Mouse (Mus musculus): ENCODE measurements around the gene Kctd3. TPM values are rescaled to one million over a fixed set of nuclear protein-coding genes. Genes with fewer than 3 reads are reported as not detected.

The Kctd3 gene
- polyA plus RNA-seq, 1 experiment, result 60.9 TPM

GRCm38 (mm10) chr1:189050122-189050521, 42.5 kb upstream of the Kctd3 start:
- Histone ChIP-seq H3K27me3 (ENCODE audit: control insufficient read depth, insufficient read depth, low read length, poor library complexity, severe bottlenecking) (no peaks in the 10 kb centered on the region), H3K4me1 (ENCODE audit: control insufficient read depth, insufficient read depth, low read length) (no peaks in the 10 kb centered on the region), H3K9me3 (replicated peaks; ENCODE audit: control insufficient read depth, insufficient read depth, low read length, poor library complexity, severe bottlenecking) (no peaks in the 10 kb centered on the region), H3K4me3 (ENCODE audit: low read depth, low read length) (no peak overlapping the region), H3K9ac (ENCODE audit: low read depth, poor library complexity, severe bottlenecking) (no peak overlapping the region), H3K36me3 (ENCODE audit: control insufficient read depth, insufficient read depth, low read length, poor library complexity, severe bottlenecking) (no peaks in the 10 kb centered on the region), H3K27ac (ENCODE audit: insufficient read depth, low read length) (no peak overlapping the region)
- TF ChIP-seq EP300 (IDR thresholded peaks at IDR 0.05; ENCODE audit: insufficient read depth, low read depth, low read length) (no peak), CTCF (IDR thresholded peaks at IDR 0.05; ENCODE audit: low read depth, low read length) (no peak), POLR2A (IDR thresholded peaks at IDR 0.05; ENCODE audit: insufficient read depth, low read length) (no peak)

- Histone ChIP-seq H3K4me1 (ENCODE audit: control insufficient read depth, insufficient read depth, low read length) (no peaks in the 10 kb centered on the region), H3K27ac (ENCODE audit: insufficient read depth, low read length) (no peak overlapping the region), H3K9me3 (replicated peaks; ENCODE audit: control insufficient read depth, insufficient read depth, low read length, poor library complexity, severe bottlenecking) (no peaks in the 10 kb centered on the region), H3K9ac (ENCODE audit: low read depth, poor library complexity, severe bottlenecking) (no peak overlapping the region), H3K27me3 (ENCODE audit: control insufficient read depth, insufficient read depth, low read length, poor library complexity, severe bottlenecking) (no peaks in the 10 kb centered on the region), H3K4me3 (ENCODE audit: low read depth, low read length) (no peak overlapping the region), H3K36me3 (ENCODE audit: control insufficient read depth, insufficient read depth, low read length, poor library complexity, severe bottlenecking) (no peaks in the 10 kb centered on the region)
- TF ChIP-seq CTCF (IDR thresholded peaks at IDR 0.05; ENCODE audit: low read depth, low read length) (no peak), POLR2A (IDR thresholded peaks at IDR 0.05; ENCODE audit: insufficient read depth, low read length) (no peak), EP300 (IDR thresholded peaks at IDR 0.05; ENCODE audit: insufficient read depth, low read depth, low read length) (no peak)
Observed at GRCm38 (mm10) chr1:189048331-189048730, 40.7 kb upstream of the Kctd3 start.

GRCm38 (mm10) chr1:189047918-189048317, 40.3 kb upstream of the Kctd3 start:
- Histone ChIP-seq H3K27ac (ENCODE audit: insufficient read depth, low read length) (no peak overlapping the region), H3K4me3 (ENCODE audit: low read depth, low read length) (no peak overlapping the region), H3K4me1 (ENCODE audit: control insufficient read depth, insufficient read depth, low read length) (no peaks in the 10 kb centered on the region), H3K36me3 (ENCODE audit: control insufficient read depth, insufficient read depth, low read length, poor library complexity, severe bottlenecking) (no peaks in the 10 kb centered on the region), H3K27me3 (ENCODE audit: control insufficient read depth, insufficient read depth, low read length, poor library complexity, severe bottlenecking) (no peaks in the 10 kb centered on the region), H3K9ac (ENCODE audit: low read depth, poor library complexity, severe bottlenecking) (no peak overlapping the region), H3K9me3 (replicated peaks; ENCODE audit: control insufficient read depth, insufficient read depth, low read length, poor library complexity, severe bottlenecking) (no peaks in the 10 kb centered on the region)
- TF ChIP-seq EP300 (IDR thresholded peaks at IDR 0.05; ENCODE audit: insufficient read depth, low read depth, low read length) (no peak), POLR2A (IDR thresholded peaks at IDR 0.05; ENCODE audit: insufficient read depth, low read length) (no peak), CTCF (IDR thresholded peaks at IDR 0.05; ENCODE audit: low read depth, low read length) (no peak)

- no peak for TF ChIP-seq CTCF (IDR thresholded peaks at IDR 0.05; ENCODE audit: low read depth, low read length)
- TF ChIP-seq POLR2A (IDR thresholded peaks at IDR 0.05; ENCODE audit: insufficient read depth, low read length), result no peak
- TF ChIP-seq EP300 (IDR thresholded peaks at IDR 0.05; ENCODE audit: insufficient read depth, low read depth, low read length), result no peak
- H3K36me3 ChIP-seq (ENCODE audit: control insufficient read depth, insufficient read depth, low read length, poor library complexity, severe bottlenecking), result no peaks in the 10 kb centered on the region
- no peak overlapping the region for H3K4me3 ChIP-seq (ENCODE audit: low read depth, low read length)
- H3K27me3 ChIP-seq (ENCODE audit: control insufficient read depth, insufficient read depth, low read length, poor library complexity, severe bottlenecking), result no peaks in the 10 kb centered on the region
- H3K4me1 ChIP-seq (ENCODE audit: control insufficient read depth, insufficient read depth, low read length), result no peaks in the 10 kb centered on the region
- no peak overlapping the region for H3K9ac ChIP-seq (ENCODE audit: low read depth, poor library complexity, severe bottlenecking)
- H3K9me3 ChIP-seq (replicated peaks; ENCODE audit: control insufficient read depth, insufficient read depth, low read length, poor library complexity, severe bottlenecking), result no peaks in the 10 kb centered on the region
- H3K27ac ChIP-seq (ENCODE audit: insufficient read depth, low read length), result no peak overlapping the region
Observed at GRCm38 (mm10) chr1:189046831-189047230, 39.2 kb upstream of the Kctd3 start.

GRCm38 (mm10) chr1:189046301-189046700, 38.7 kb upstream of the Kctd3 start:
- Histone ChIP-seq H3K27me3 (ENCODE audit: control insufficient read depth, insufficient read depth, low read length, poor library complexity, severe bottlenecking) (no peaks in the 10 kb centered on the region), H3K9ac (ENCODE audit: low read depth, poor library complexity, severe bottlenecking) (no peak overlapping the region), H3K4me1 (ENCODE audit: control insufficient read depth, insufficient read depth, low read length) (no peaks in the 10 kb centered on the region), H3K36me3 (ENCODE audit: control insufficient read depth, insufficient read depth, low read length, poor library complexity, severe bottlenecking) (no peaks in the 10 kb centered on the region), H3K4me3 (ENCODE audit: low read depth, low read length) (no peak overlapping the region), H3K27ac (ENCODE audit: insufficient read depth, low read length) (no peak overlapping the region), H3K9me3 (replicated peaks; ENCODE audit: control insufficient read depth, insufficient read depth, low read length, poor library complexity, severe bottlenecking) (no peaks in the 10 kb centered on the region)
- TF ChIP-seq EP300 (IDR thresholded peaks at IDR 0.05; ENCODE audit: insufficient read depth, low read depth, low read length) (no peak), POLR2A (IDR thresholded peaks at IDR 0.05; ENCODE audit: insufficient read depth, low read length) (no peak), CTCF (IDR thresholded peaks at IDR 0.05; ENCODE audit: low read depth, low read length) (no peak)

GRCm38 (mm10) chr1:189041261-189041660, 33.6 kb upstream of the Kctd3 start:
- no peak overlapping the region for H3K27ac ChIP-seq (ENCODE audit: insufficient read depth, low read length)

More at GRCm38 (mm10) chr1:189041261-189041660, 33.6 kb upstream of the Kctd3 start:
- Histone ChIP-seq H3K4me3 (ENCODE audit: low read depth, low read length) (no peak overlapping the region), H3K9me3 (replicated peaks; ENCODE audit: control insufficient read depth, insufficient read depth, low read length, poor library complexity, severe bottlenecking) (no peaks in the 10 kb centered on the region), H3K27me3 (ENCODE audit: control insufficient read depth, insufficient read depth, low read length, poor library complexity, severe bottlenecking) (no peaks in the 10 kb centered on the region), H3K9ac (ENCODE audit: low read depth, poor library complexity, severe bottlenecking) (no peak overlapping the region), H3K36me3 (ENCODE audit: control insufficient read depth, insufficient read depth, low read length, poor library complexity, severe bottlenecking) (no peaks in the 10 kb centered on the region), H3K4me1 (ENCODE audit: control insufficient read depth, insufficient read depth, low read length) (no peaks in the 10 kb centered on the region)
- TF ChIP-seq EP300 (IDR thresholded peaks at IDR 0.05; ENCODE audit: insufficient read depth, low read depth, low read length) (no peak), POLR2A (IDR thresholded peaks at IDR 0.05; ENCODE audit: insufficient read depth, low read length) (no peak), CTCF (IDR thresholded peaks at IDR 0.05; ENCODE audit: low read depth, low read length) (no peak)
